Mouse (Mus musculus) thymus, adult 2 months (tissue): Measurements from ENCODE around the gene Mcu.

Experiments used
- CTCF ChIP-seq: fragments of 200-500 bp; IDR thresholded peaks from 2 replicates; pipeline ENCODE4 v1.5.1; 2012; ENCODE audit warnings: mild to moderate bottlenecking, control low read depth, low read length, moderate library complexity, borderline replicate concordance; ENCODE audit not compliant: control insufficient read depth, poor library complexity, insufficient read depth; ENCODE audit errors: extremely low read depth
- POLR2A ChIP-seq: fragments of 200-500 bp; IDR thresholded peaks from 2 replicates; pipeline ENCODE4 v1.6.1; 2012; ENCODE audit warnings: mild to moderate bottlenecking, low read length, control low read depth, moderate library complexity; ENCODE audit not compliant: control insufficient read depth, poor library complexity, insufficient read depth; ENCODE audit errors: extremely low read depth

GRCm38 (mm10) chr10:59514739-59515464, 101.6 kb downstream of the Mcu start:
- no peak for TF ChIP-seq CTCF
- no peak for TF ChIP-seq POLR2A
